Mouse (Mus musculus): ENCODE results near the gene Prkg1. TPM values are rescaled to one million over a fixed set of nuclear protein-coding genes. Genes with fewer than 3 reads are reported as not detected.
"Not testable (repeated sequence)": the region's sequence is repeated elsewhere in the genome, so short reads cannot be mapped to it uniquely, and the experiment has no call there.

Gene Prkg1
- total RNA-seq, 2 experiments from 2014 or later = 16.1 to 19.0 TPM

- DNase-seq (ENCODE audit: low spot score in 2 of 2); intact Hi-C loops (cut with DNase I): not testable (repeated sequence)
Observed at GRCm38 (mm10) chr19:31219261-31219660, 545.6 kb downstream of the Prkg1 start.

GRCm38 (mm10) chr19:31210850-31211249, 554.0 kb downstream of the Prkg1 start:
- intact Hi-C loops (cut with DNase I) = no loop called here
- DNase-seq (ENCODE audit: low spot score in 2 of 2) = no peak

- intact Hi-C loops (cut with DNase I) = no loop called here
- no peak for DNase-seq (ENCODE audit: low spot score in 2 of 2)
Observed at GRCm38 (mm10) chr19:31210449-31210848, 554.4 kb downstream of the Prkg1 start.

GRCm38 (mm10) chr19:31199583-31199982, 565.2 kb downstream of the Prkg1 start:
- intact Hi-C loops (cut with DNase I) = no loop called here
- no peak for DNase-seq (ENCODE audit: low spot score in 2 of 2)

GRCm38 (mm10) chr19:31198461-31198860, 566.4 kb downstream of the Prkg1 start:
- no peak for DNase-seq (ENCODE audit: low spot score in 2 of 2)
- intact Hi-C loops (cut with DNase I) = no loop called here

- intact Hi-C loops (cut with DNase I) = no loop called here
- DNase-seq (ENCODE audit: low spot score in 2 of 2) = peak in 1 of 2 experiments; percentile 50
Observed at GRCm38 (mm10) chr19:31197076-31197475, 567.8 kb downstream of the Prkg1 start.

- DNase-seq (ENCODE audit: low spot score in 2 of 2) = no peak
- intact Hi-C loops (cut with DNase I) = no loop called here
Observed at GRCm38 (mm10) chr19:31188559-31189218, 576.1 kb downstream of the Prkg1 start.

GRCm38 (mm10) chr19:31180757-31181156, 584.1 kb downstream of the Prkg1 start:
- peak; percentile 67 to 89 for DNase-seq (ENCODE audit: low spot score in 2 of 2)
- intact Hi-C loops (cut with DNase I) = no loop called here

GRCm38 (mm10) chr19:31177279-31177922, 587.4 kb downstream of the Prkg1 start:
- DNase-seq (ENCODE audit: low spot score in 2 of 2) = no peak
- intact Hi-C loops (cut with DNase I) = no loop called here

- intact Hi-C loops (cut with DNase I) = no loop called here
- DNase-seq (ENCODE audit: low spot score in 2 of 2) = no peak
Observed at GRCm38 (mm10) chr19:31170985-31171384, 593.8 kb downstream of the Prkg1 start.

- intact Hi-C loops (cut with DNase I) = no loop called here
- no peak for DNase-seq (ENCODE audit: low spot score in 2 of 2)
Observed at GRCm38 (mm10) chr19:31158944-31159460, 605.8 kb downstream of the Prkg1 start.

- intact Hi-C loops (cut with DNase I) = no loop called here
- no peak for DNase-seq (ENCODE audit: low spot score in 2 of 2)
Observed at GRCm38 (mm10) chr19:31153399-31153798, 611.4 kb downstream of the Prkg1 start.

- DNase-seq (ENCODE audit: low spot score in 2 of 2) = no peak
- intact Hi-C loops (cut with DNase I) = loop anchor here (2.0 kb wide), 1 partner anchor 71 kb away; no protein-coding TSS in a partner anchor
Observed at GRCm38 (mm10) chr19:31149902-31150301, 614.9 kb downstream of the Prkg1 start.

- peak in 1 of 2 experiments; percentile 73 for DNase-seq (ENCODE audit: low spot score in 2 of 2)
- intact Hi-C loops (cut with DNase I) = no loop called here
Observed at GRCm38 (mm10) chr19:31147457-31147856, 617.4 kb downstream of the Prkg1 start.

- peak; percentile 16 to 25 for DNase-seq (ENCODE audit: low spot score in 2 of 2)
- intact Hi-C loops (cut with DNase I) = no loop called here
Observed at GRCm38 (mm10) chr19:31146156-31146555, 618.7 kb downstream of the Prkg1 start.

GRCm38 (mm10) chr19:31141905-31142304, 622.9 kb downstream of the Prkg1 start:
- intact Hi-C loops (cut with DNase I) = no loop called here

GRCm38 (mm10) chr19:31136316-31136715, 628.5 kb downstream of the Prkg1 start:
- intact Hi-C loops (cut with DNase I) = no loop called here
- DNase-seq (ENCODE audit: low spot score in 2 of 2) = no peak

More at GRCm38 (mm10) chr19:31141905-31142304, 622.9 kb downstream of the Prkg1 start:
- no peak for DNase-seq (ENCODE audit: low spot score in 2 of 2)

- DNase-seq (ENCODE audit: low spot score in 2 of 2) = no peak
- intact Hi-C loops (cut with DNase I) = no loop called here
Observed at GRCm38 (mm10) chr19:31132614-31133013, 632.2 kb downstream of the Prkg1 start.

GRCm38 (mm10) chr19:31124628-31125027, 640.2 kb downstream of the Prkg1 start:
- DNase-seq (ENCODE audit: low spot score in 2 of 2) = no peak
- intact Hi-C loops (cut with DNase I) = no loop called here

GRCm38 (mm10) chr19:31114690-31115089, 650.1 kb downstream of the Prkg1 start:
- intact Hi-C loops (cut with DNase I) = no loop called here

More at GRCm38 (mm10) chr19:31114690-31115089, 650.1 kb downstream of the Prkg1 start:
- peak; percentile 8 to 80 for DNase-seq (ENCODE audit: low spot score in 2 of 2)
